Mouse (Mus musculus) heart, embryonic 12.5 days (tissue): ENCODE data around the gene Igfbp6. TPM values are rescaled to one million over a fixed set of nuclear protein-coding genes. Genes with fewer than 3 reads are reported as not detected.

Source experiments
- ATAC-seq: fragments of 200-750 bp; cut with Nextera tagmentation; 2 replicates; pipeline ENCODE4 v1.8.0; 2017; ENCODE audit warnings: moderate TSS enrichment, moderate library complexity; ENCODE audit not compliant: insufficient number of reproducible peaks, low FRiP score
- H3K27ac ChIP-seq: fragments of 300-500 bp; sonication (generic); 2 replicates; pipeline ENCODE4 v1.5.1; 2016; ENCODE audit warnings: mild to moderate bottlenecking, moderate library complexity; ENCODE audit not compliant: poor library complexity, severe bottlenecking
- H3K27me3 ChIP-seq: fragments of 300-500 bp; sonication (generic); replicated peaks from 2 replicates; pipeline ENCODE4 v1.6.1; 2016; ENCODE audit warnings: mild to moderate bottlenecking, moderate library complexity
- H3K36me3 ChIP-seq: fragments of 300-500 bp; sonication (generic); 2 replicates; pipeline ENCODE4 v1.6.1; 2016; ENCODE audit warnings: mild to moderate bottlenecking, moderate library complexity
- H3K4me1 ChIP-seq: fragments of 300-500 bp; sonication (generic); replicated peaks from 2 replicates; pipeline ENCODE4 v1.6.1; 2016; ENCODE audit warnings: mild to moderate bottlenecking
- H3K4me2 ChIP-seq: fragments of 300-500 bp; sonication (generic); 2 replicates; pipeline ENCODE4 v1.6.1; 2016; ENCODE audit warnings: mild to moderate bottlenecking, moderate library complexity
- H3K4me3 ChIP-seq: fragments of 300-500 bp; sonication (generic); 2 replicates; pipeline ENCODE4 v1.5.1; 2016; ENCODE audit warnings: mild to moderate bottlenecking
- H3K9ac ChIP-seq: fragments of 300-500 bp; sonication (generic); 2 replicates; pipeline ENCODE4 v1.6.1; 2016; ENCODE audit warnings: mild to moderate bottlenecking, moderate library complexity
- H3K9me3 ChIP-seq: fragments of 300-500 bp; sonication (generic); replicated peaks from 2 replicates; pipeline ENCODE4 v1.6.1; 2016; ENCODE audit warnings: mild to moderate bottlenecking, moderate library complexity
- WGBS: fragments of 180-500 bp; shearing (Covaris S2); methylation state at CpG from one replicate; pipeline ENCODE4 v1.1.7; 2016; 5-methylcytosine and 5-hydroxymethylcytosine counted together
- polyA plus RNA-seq: library from polyadenylated mRNA; unstranded; fragments of >200 nt; fragmentation: Nextera tagmentation; extraction: Ambion mirVana; gene quantifications from 2 replicates; pipeline ENCODE4 v1.2.1, GENCODE M21; 2016

The Igfbp6 gene
- polyA plus RNA-seq, 1 experiment from 2014 or later: 2.5 TPM

GRCm38 (mm10) chr15:102156836-102157235, 12.7 kb downstream of the Igfbp6 start:
- H3K27me3 ChIP-seq: 0 out of 2 replicates have a peak, but pooled peaks cover 10% of the 10 kb centered on the region
- H3K27ac ChIP-seq: no peak overlapping the region
- no peaks in the 10 kb centered on the region for H3K9me3 ChIP-seq
- H3K4me2 ChIP-seq: no peak overlapping the region
- no peaks in the 10 kb centered on the region for H3K36me3 ChIP-seq
- no peak overlapping the region for H3K4me3 ChIP-seq
- no peak for ATAC-seq
- peaks cover 3% of the 10 kb centered on the region; the same call in 1 of the 2 replicates for H3K4me1 ChIP-seq
- WGBS: 40% methylated on average over 20 of the region's 20 CpGs
- H3K9ac ChIP-seq: no peak overlapping the region

DNA sequence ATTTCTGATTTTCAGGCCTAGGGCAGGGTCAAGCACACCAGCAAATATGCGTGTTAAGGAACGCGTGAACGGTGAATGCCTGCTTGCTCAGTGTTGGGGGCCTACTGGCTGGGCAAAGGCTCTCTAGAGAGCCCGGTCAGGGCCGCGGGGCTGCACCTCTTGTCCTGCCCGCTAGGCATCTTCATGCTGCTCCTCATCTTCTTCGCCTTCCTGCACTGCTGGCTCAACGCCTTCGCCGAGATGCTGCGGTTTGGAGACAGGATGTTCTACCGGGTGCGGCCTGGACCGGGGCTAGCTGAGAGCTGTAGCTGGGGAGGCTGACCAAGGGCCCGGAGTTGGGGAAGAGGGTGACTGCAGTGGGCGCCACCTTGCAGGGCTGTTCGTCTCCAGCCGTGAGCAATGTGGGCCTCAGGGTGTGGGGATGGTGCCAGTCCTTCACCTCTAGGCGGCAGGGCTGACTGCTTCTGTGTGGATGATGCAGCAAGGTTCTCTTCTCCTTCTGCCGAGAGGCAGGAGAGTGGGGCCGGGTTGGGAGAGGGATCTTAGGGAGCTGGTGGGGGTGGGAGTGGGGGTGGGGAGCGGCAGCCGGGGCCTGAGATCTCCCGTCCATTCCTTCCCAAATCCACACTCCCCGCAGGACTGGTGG, 16.4 kb downstream of the Igfbp6 start:
- no peaks in the 10 kb centered on the region for H3K36me3 ChIP-seq
- peaks cover 3% of the 10 kb centered on the region; the same call in 1 of the 2 replicates for H3K4me1 ChIP-seq
- 50% methylated on average over 26 of the region's 27 CpGs for WGBS
- H3K4me2 ChIP-seq: no peak overlapping the region
- H3K9me3 ChIP-seq: no peaks in the 10 kb centered on the region
- ATAC-seq: no peak
- no peak overlapping the region for H3K4me3 ChIP-seq
- H3K27me3 ChIP-seq: 0 out of 2 replicates have a peak, but pooled peaks cover 14% of the 10 kb centered on the region
- H3K27ac ChIP-seq: no peak overlapping the region
- no peak overlapping the region for H3K9ac ChIP-seq

- H3K27ac ChIP-seq: no peak overlapping the region
- no peak overlapping the region for H3K9ac ChIP-seq
- 0 out of 2 replicates have a peak, but pooled peaks cover 14% of the 10 kb centered on the region for H3K27me3 ChIP-seq
- ATAC-seq: no peak
- no peaks in the 10 kb centered on the region for H3K9me3 ChIP-seq
- H3K4me3 ChIP-seq: no peak overlapping the region
- peaks cover 14% of the 10 kb centered on the region for H3K4me1 ChIP-seq
- no peak overlapping the region for H3K4me2 ChIP-seq
- no peaks in the 10 kb centered on the region for H3K36me3 ChIP-seq
- whole genome bisulfite sequencing: 46% methylated on average over 3 of the region's 3 CpGs
These were observed 19.9 kb downstream of the Igfbp6 start for GRCm38 (mm10) chr15:102163900-102164693.

GRCm38 (mm10) chr15:102165468-102166100, 21.4 kb downstream of the Igfbp6 start:
- 0 out of 2 replicates have a peak, but pooled peaks cover 13% of the 10 kb centered on the region for H3K27me3 ChIP-seq
- no peak overlapping the region for H3K4me3 ChIP-seq
- no peak overlapping the region for H3K9ac ChIP-seq
- no peaks in the 10 kb centered on the region for H3K9me3 ChIP-seq
- WGBS: 38% methylated on average over 6 of the region's 6 CpGs
- H3K36me3 ChIP-seq: no peaks in the 10 kb centered on the region
- no peak for ATAC-seq
- no peak overlapping the region for H3K27ac ChIP-seq
- no peak overlapping the region for H3K4me2 ChIP-seq
- peaks cover 14% of the 10 kb centered on the region for H3K4me1 ChIP-seq

DNA sequence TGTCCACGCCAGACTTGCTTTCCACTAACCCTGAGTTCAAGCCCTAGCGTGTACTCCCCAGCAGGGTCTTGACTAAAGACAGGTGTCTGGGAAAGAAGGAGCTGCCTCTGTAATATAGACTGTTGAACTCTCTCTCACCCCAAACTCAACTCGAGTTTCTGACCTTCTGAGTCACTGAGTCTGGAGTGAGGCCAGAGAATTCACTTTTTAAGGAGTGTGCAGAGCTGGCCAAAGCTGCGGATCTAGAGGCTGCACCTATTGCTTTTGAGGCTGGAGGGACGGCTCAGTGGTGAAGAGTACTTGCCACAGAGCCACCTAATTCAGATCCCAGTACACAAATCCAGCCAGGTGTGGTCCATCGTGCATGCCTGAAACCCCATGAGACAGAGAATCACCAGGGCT, 23.5 kb downstream of the Igfbp6 start:
- H3K4me3 ChIP-seq: no peak overlapping the region
- H3K27ac ChIP-seq: peak overlapping the region; percentile 41; the same call in 1 of the 2 replicates
- no peak overlapping the region for H3K9ac ChIP-seq
- H3K4me1 ChIP-seq: peaks cover 14% of the 10 kb centered on the region
- 46% methylated on average over 6 of the region's 6 CpGs for WGBS
- 0 out of 2 replicates have a peak, but pooled peaks cover 3% of the 10 kb centered on the region for H3K9me3 ChIP-seq
- no peaks in the 10 kb centered on the region for H3K36me3 ChIP-seq
- ATAC-seq: no peak
- H3K4me2 ChIP-seq: no peak overlapping the region
- 0 out of 2 replicates have a peak, but pooled peaks cover 3% of the 10 kb centered on the region for H3K27me3 ChIP-seq

DNA sequence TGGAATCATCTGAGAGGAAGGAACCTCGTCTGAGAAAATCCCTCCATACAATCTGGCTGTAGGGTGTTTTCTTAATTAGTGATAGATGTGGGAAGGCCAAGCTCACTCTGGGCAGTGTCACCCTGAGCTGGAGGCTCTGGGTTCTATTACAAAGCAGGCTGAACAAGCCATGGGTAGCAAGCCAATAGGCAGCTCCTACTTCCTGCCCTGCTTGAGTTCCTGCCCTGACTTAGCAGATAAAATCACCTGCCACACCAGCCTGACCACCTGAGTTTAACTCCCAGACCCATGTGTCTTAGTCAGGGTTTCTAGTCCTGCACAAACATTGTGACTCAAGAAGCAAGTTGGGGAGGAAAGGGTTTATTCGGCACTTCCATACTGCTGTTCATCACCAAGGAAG, 24.9 kb downstream of the Igfbp6 start:
- 52% methylated on average over 2 of the region's 2 CpGs for WGBS
- no peak overlapping the region for H3K9ac ChIP-seq
- no peaks in the 10 kb centered on the region for H3K36me3 ChIP-seq
- H3K4me3 ChIP-seq: no peak overlapping the region
- no peaks in the 10 kb centered on the region for H3K27me3 ChIP-seq
- no peak overlapping the region for H3K27ac ChIP-seq
- peaks cover 14% of the 10 kb centered on the region for H3K4me1 ChIP-seq
- no peak overlapping the region for H3K4me2 ChIP-seq
- no peak for ATAC-seq
- H3K9me3 ChIP-seq: 0 out of 2 replicates have a peak, but pooled peaks cover 3% of the 10 kb centered on the region

- H3K36me3 ChIP-seq: peaks cover 14% of the 10 kb centered on the region
- no peak overlapping the region for H3K9ac ChIP-seq
- H3K27ac ChIP-seq: no peak overlapping the region
- 80% methylated on average over 3 of the region's 3 CpGs for WGBS
- 0 out of 2 replicates have a peak, but pooled peaks cover 3% of the 10 kb centered on the region for H3K9me3 ChIP-seq
- ATAC-seq: no peak
- H3K4me1 ChIP-seq: no peaks in the 10 kb centered on the region
- H3K27me3 ChIP-seq: no peaks in the 10 kb centered on the region
- no peak overlapping the region for H3K4me3 ChIP-seq
- no peak overlapping the region for H3K4me2 ChIP-seq
These were observed 29.4 kb downstream of the Igfbp6 start for GRCm38 (mm10) chr15:102173581-102173980.

GRCm38 (mm10) chr15:102175736-102176319, 31.7 kb downstream of the Igfbp6 start:
- H3K36me3 ChIP-seq: peaks cover 25% of the 10 kb centered on the region
- H3K9me3 ChIP-seq: 0 out of 2 replicates have a peak, but pooled peaks cover 3% of the 10 kb centered on the region
- no peak overlapping the region for H3K9ac ChIP-seq
- no peak for ATAC-seq
- H3K4me2 ChIP-seq: no peak overlapping the region
- H3K4me3 ChIP-seq: no peak overlapping the region
- 78% methylated on average over 16 of the region's 16 CpGs for WGBS
- no peaks in the 10 kb centered on the region for H3K27me3 ChIP-seq
- H3K27ac ChIP-seq: no peak overlapping the region
- H3K4me1 ChIP-seq: no peaks in the 10 kb centered on the region

GRCm38 (mm10) chr15:102176571-102177316, 32.6 kb downstream of the Igfbp6 start:
- no peaks in the 10 kb centered on the region for H3K27me3 ChIP-seq
- H3K4me3 ChIP-seq: no peak overlapping the region
- H3K4me2 ChIP-seq: no peak overlapping the region
- H3K27ac ChIP-seq: no peak overlapping the region
- no peaks in the 10 kb centered on the region for H3K9me3 ChIP-seq
- H3K36me3 ChIP-seq: peaks cover 25% of the 10 kb centered on the region
- H3K4me1 ChIP-seq: no peaks in the 10 kb centered on the region
- 81% methylated on average over 7 of the region's 7 CpGs for WGBS
- no peak for ATAC-seq
- H3K9ac ChIP-seq: no peak overlapping the region

DNA sequence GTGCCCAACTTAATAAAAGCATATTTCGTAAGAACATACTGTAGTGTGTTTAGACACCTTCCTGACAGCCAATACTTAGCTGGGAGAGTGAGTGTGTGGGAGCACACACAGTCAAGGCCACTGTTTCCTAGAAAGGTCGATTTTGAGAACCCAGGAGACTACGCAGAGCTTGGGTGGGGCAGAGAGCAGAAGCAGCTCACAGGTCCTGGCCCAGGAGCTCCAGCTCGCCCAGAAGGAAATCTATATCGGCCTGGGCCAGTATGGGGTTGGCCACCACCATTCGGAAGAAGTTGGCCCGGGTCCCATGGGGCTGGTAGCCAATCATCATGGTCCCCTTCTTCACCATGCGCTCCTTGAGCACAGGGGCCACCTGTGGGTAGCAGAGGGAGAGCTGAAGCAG, 33.3 kb downstream of the Igfbp6 start:
- Histone ChIP-seq H3K36me3 (peaks cover 25% of the 10 kb centered on the region), H3K4me2 (no peak overlapping the region), H3K27me3 (no peaks in the 10 kb centered on the region), H3K4me1 (no peaks in the 10 kb centered on the region), H3K4me3 (no peak overlapping the region), H3K9me3 (no peaks in the 10 kb centered on the region), H3K9ac (no peak overlapping the region), H3K27ac (no peak overlapping the region)
- no peak for ATAC-seq
- 73% methylated on average over 8 of the region's 8 CpGs for WGBS
